Mouse (Mus musculus): ENCODE results near the gene Zfp948.
"Not testable (repeated sequence)": the region's sequence is repeated elsewhere in the genome, so short reads cannot be mapped to it uniquely, and the experiment has no call there.

Gene Zfp948

DNA sequence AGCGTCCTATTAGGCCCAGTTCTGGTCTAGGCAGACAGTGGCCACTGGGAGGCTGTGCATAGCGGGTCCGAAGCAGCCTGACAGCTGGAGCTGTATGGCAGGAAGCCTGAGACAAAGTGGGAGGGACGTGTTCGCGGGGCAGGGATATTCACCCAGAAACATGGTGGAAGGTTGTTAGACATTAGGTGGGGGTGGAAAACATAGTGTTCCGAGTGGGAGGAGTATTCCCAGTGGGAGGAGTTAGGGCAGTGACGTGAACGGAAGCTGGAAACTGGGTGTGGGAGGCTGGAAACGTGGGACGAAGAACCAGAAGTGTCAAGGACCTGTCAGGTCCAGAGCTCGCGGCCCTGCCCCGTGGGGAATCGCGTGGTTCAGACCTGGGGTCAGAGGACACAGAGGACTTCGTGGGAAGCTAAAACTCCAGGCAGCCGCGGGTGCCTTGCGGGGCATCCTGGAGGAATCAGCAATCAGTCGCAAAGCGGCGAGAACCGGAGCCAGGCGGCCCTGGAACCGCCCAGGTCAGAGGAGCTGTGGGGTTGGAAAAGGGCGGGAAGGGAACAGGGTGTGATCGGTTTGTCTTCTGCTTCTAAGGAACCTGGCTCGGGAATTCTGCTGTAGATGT, at the start of gene Zfp948:
Gene Zfp948, plus strand, starts transcription at position 281 of the 622 bp plus-strand sequence.
- DNase-seq: peak; percentile 74 to 86

DNA sequence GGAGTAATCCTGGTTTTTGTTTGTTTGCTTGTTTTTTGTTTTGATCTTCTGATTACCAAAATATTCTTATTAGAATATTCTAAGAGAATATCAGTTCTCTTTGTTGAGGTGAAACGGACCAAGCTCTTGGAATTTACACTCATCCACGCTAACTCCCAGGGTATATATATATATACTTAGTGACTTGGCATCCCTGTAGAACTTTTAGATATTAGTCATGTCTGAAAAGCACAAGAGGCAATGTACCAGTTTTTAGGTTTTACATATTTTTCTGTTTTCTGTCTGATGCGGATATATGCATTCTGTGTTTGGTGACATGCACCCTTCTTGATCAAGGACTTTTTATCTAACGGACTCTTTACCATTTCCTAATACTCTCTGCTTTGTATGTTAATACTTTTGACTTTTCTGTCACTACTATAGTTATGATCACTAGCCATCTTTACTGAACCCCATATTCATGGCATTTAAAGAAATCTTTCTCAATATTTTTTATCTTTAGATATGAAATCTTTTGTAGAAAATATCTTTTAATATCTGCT, 49.6 kb upstream of the Zfp948 start:
- DNase-seq: no peak

- no peak for DNase-seq
Observed at GRCm38 (mm10) chr17:21526270-21526669, 40.5 kb upstream of the Zfp948 start.

DNA sequence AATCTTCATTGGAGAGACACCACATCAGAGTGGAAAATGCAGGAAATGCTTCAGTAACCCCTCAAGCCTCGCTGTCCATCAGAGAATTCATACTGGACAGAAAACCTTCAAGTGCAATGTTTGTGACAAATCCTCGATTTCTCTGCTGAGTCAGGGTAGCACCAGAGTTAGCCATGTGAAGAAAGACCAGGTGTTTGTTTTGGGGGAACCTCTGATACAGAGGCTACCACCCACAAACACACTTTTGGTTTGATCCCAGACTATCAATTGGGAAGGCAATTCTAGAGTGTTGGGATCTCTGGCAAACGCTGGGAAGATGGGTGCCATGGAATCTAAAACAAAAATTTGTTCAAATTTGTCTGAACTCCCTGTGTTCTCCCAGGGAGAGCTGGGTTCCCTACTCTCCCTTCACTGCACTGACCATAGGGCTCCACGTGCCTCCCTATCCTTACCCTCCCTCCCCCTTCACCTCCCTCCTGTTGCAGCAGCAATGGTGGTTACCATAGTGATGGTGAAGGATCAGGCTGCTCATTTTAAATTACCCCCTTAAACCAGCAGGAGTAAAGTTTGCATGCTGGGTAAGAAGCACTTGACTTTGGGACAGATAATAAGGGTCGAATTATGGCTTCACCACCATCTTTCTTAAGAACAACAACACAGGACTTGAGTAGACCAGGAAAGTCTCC, 36.0 kb upstream of the Zfp948 start:
- DNase-seq: no peak

DNA sequence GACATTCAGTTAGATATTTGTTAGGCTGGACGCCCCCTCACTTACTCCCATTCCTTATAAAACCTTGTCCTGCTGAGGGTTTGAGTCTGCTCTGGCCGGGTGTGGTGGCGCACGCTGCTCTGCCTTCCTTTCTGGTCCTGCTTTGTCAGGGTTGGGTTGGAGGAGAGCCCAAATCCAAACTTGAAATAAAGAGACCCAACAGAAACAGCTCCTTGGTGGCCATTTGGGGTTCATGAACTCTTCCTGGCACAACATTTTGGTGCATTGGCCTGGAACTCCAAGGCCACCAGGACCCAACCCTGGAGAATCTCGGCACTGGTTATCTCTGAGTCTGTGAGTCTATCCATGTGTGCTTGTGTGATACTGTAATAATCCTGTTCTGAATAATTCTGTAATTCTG, 35.2 kb upstream of the Zfp948 start:
- peak; percentile 21 to 40 for DNase-seq

DNA sequence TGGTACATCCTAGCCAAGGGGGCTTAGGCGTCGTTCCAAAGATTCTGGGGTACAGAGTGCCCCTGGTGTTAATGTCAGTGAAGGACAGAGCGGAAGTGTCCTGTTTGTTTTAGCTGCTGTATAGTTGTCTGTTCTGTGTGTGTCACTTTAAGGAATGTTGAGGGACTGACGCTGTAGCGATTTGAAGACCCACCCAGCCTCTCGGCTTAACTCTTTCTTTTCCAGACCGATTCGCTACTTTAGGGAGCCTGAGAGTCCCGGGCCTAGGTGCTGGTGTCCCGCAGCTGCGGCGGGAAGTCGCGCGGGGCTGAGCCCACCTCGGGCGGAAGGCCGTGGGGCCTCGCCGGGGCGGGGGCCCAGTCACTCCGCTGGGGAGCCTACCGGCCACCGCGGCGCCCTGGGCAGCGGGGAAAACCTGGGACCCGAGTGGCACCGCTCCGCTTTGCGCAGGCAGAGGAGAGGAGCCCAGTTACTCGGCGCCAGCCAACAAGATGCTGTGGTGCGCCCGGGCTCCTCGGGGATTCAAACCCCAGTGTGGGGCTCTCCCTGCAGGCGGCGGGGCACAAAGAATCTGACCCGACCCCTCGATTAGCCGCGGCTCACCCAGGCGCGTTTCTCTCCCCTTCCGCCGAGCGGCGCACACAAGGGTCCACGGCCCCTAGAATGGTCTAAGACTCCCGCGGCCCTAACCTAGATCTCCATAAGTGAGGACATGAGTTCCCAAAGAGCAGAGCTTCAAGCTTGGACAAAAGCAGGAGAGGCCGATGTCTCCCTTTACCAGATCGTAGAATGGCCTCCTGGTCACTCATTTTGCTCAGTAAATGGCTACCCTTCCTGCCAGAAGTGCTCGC, 34.5 kb upstream of the Zfp948 start:
- peak; percentile 78 for DNase-seq

DNA sequence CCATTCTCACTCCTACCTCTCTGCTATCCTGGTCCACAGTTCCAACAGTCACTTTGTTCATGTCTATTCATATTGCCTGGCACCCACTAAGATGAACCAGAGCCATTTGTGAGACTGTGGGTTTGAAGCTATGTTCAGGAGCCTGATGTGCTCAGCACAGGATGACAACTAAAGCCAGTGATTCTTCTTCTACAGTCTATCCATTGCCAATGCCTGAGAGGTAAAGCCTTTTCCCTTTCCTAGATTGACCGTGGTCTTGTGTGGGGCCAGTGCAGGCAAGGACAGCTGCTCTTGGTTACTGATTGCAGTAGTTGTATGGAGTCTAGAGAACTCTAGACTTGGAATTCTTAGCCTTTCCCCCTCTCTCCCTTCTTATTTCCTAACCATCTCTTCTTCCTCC, 32.8 kb upstream of the Zfp948 start:
- no peak for DNase-seq

GRCm38 (mm10) chr17:21534460-21535095, 32.2 kb upstream of the Zfp948 start:
- DNase-seq: peak; percentile 47 to 59

- peak; percentile 70 to 73 for DNase-seq
Observed at GRCm38 (mm10) chr17:21535096-21536001, 31.5 kb upstream of the Zfp948 start, which contains the start of gene Zfp52. Zfp52 (plus strand) TSS chr17:21535539.

DNA sequence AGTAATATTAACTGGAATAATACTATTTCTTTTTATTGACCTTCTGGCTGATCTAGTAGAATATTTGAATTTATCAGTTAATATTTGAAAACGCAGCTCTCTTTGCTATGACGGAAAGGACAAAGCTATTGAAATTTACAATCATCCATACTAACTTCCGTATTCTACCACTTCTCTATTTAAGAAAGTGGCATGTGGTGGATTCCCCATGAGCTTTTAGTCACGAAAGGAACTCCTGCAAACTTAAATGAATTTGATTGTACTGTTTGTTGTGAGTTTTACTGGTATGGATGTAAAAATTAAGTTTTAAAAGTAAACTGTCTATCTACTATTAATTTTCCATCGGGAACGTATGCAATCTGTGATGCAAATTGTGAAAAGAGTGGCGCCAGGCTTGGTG, 30.7 kb upstream of the Zfp948 start:
- no peak for DNase-seq

DNA sequence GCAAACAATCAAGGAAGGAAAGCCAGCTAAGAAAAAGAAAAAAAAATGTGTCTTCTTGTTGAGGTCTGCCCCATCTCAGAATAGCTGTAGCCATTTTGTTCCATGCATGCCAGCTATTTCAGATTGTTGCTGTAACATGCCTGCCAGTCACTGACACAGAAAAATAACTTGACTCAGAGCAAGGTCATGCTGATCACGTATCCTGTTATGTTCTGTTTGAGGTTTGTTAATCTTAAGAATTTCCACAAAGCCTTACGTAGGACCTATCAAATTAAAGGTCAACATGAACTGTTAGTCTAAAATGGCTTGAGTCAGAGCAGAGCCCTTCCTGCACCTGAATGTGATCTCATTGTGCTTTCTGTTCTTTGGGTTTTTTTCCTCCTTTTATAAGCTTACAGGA, 30.1 kb upstream of the Zfp948 start:
- DNase-seq: no peak

DNA sequence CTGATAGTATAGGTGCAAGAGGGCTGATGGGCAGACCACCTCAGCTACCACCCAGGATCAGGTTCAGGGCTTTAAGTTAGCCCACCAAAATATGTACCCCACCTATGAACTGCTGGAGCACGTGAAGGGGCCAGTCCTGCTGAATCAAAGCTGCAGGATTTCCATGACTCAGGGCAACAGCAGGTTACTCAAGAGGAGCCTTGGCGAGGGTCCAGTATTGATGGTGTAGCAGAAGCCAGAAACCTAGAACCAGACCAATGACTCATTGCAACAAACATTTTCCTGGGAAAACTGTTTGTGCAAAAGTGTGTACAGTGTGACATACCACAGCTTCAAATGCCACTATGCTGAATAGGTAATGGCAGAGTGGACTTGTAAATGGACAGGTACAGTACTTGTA, 9.0 kb upstream of the Zfp948 start:
- DNase-seq: peak; percentile 31 to 39

- DNase-seq: peak; percentile 55 to 69
Observed at GRCm38 (mm10) chr17:21566220-21566619, 588 bp upstream of the Zfp948 start.

- peak; percentile 11 to 22 for DNase-seq
Observed at GRCm38 (mm10) chr17:21567696-21568095, 888 bp downstream of the Zfp948 start.

- no peak for DNase-seq
Observed at GRCm38 (mm10) chr17:21579080-21579479, 12.3 kb downstream of the Zfp948 start.

DNA sequence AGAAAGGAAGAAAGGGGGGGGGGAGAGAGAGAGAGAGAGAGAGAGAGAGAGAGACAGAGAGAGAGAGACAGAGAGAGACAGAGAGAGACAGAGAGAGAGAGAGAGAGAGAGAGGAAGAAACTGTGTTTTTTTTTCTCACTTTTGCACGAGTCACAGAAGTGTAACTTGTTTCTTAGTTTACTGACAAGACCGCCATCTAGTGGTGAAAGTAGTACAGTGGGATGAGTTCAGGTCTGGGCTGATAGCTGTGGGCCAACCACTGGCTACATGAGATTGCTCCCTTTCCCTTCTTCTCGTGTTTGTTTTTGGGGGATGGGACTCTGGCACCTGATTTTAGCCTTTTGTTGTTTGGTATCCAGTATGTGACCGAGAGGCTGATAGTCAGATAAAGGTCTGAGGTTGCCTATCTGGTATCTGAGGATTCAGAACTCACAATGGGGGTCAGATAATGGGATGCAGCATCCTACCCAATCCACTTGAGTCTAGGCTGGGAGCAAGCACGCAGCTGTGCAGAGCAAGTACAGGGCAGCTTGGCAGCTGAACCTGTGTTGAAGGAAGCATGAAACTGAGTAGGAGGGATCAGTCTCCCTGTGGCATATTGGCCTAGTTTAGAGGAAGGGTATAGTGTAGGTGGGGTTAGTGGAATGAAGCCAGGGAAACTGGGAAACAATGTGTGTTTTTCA, 12.8 kb downstream of the Zfp948 start:
- peak; percentile 33 to 42 for DNase-seq

DNA sequence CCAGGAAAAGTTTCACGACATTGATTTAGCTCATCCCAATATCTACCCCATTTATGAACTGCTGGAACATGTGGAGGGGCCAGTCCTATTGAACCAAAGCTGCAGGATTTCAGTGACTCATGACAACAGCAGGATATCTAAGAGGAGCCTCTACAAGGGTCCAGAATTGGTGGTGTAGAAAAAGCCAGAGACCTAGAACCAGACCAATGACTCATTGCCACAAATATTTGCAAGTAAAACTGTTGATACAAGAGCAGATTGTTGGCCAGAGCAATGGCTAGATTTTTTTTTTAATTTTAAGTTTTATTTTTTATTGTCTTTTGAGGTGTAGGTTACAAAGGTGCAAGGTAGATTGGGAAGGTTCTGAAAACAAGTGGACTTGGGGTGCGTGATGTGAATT, 18.7 kb downstream of the Zfp948 start:
- DNase-seq: no peak

DNA sequence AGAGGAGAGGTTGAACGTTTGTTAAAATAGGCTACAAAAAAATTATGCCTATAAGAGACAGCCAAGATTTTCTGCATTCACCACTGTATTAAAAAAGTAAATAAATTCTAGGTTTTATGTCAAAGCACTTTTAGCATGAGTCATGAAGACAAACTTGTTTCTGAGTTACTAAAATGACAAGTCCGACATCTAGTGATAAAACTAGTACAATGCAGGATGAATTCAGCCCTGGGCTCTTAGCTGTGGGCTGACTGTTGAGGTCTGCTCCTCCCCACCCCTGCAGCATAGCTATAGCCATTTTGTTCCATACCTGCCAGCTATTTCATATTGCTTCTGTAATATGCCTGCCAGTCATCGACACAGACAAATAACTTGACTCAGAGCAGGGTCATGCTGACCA, 49.5 kb downstream of the Zfp948 start:
- no peak for DNase-seq

GRCm38 (mm10) chr17:21617352-21617751, 50.5 kb downstream of the Zfp948 start:
- DNase-seq: no peak

DNA sequence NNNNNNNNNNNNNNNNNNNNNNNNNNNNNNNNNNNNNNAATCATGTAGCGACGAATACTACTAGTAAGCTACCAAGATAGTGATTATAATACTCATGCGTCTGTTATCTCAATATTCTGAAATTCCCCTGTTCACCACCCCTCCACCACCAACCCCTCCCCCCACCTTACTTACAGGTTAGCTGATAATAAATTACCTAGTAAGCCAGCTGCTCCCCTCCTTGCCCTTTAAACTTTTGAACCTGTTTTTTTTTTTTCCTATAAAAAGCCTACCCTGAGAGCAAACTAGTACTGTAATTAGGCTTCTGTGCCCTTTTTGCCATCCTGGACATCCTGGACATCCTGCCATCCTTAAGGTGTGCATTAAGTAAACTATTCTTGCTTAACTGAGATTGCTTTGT, 56.8 kb downstream of the Zfp948 start:
- DNase-seq: no peak

DNA sequence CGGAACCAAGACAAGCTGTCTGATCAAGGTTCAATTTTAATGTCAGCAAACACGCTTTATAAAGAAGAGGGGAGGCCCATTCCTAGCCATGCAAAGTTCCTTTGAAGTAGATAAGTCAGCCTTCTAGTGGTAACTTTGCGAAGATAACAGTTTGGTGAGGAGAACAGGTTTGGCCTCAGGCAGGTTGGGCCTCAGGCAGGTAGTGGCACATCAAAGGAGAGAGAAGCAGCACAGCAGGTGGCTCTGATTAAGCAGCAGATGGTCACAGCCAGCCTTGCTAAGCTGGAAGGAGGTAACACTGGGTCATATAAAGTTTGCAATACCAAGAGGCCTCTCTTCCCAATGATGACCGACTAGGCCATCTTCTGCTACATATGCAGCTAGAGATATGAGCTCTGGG, 69.0 kb downstream of the Zfp948 start:
- not testable (repeated sequence) for DNase-seq

All from cerebellum, adult 18-20 months (tissue).